Mouse (Mus musculus) stomach, postnatal 0 days (tissue): ENCODE measurements around the gene Mapk12. TPM values are rescaled to one million over a fixed set of nuclear protein-coding genes. Genes with fewer than 3 reads are reported as not detected.

Experiments
- ATAC-seq: fragments of 200-750 bp; cut with Nextera tagmentation; 2 replicates; pipeline ENCODE4 v1.8.0; 2017; ENCODE audit not compliant: low FRiP score, low TSS enrichment
- DNase-seq: peaks from one replicate; pipeline ENCODE4 v3.0.0-alpha.2; 2016; ENCODE audit warnings: low spot score
- H3K27ac ChIP-seq: fragments of 300-500 bp; sonication (generic); replicated peaks from 2 replicates; pipeline ENCODE4 v1.5.1; 2014; ENCODE audit warnings: mild to moderate bottlenecking, control low read depth
- H3K27me3 ChIP-seq: fragments of 300-500 bp; sonication (generic); 2 replicates; pipeline ENCODE4 v1.6.1; 2014; ENCODE audit warnings: low read length; ENCODE audit not compliant: control insufficient read depth, insufficient read depth
- H3K36me3 ChIP-seq: fragments of 300-500 bp; sonication (generic); 2 replicates; pipeline ENCODE4 v1.6.1; 2014; ENCODE audit warnings: low read length, mixed read lengths; ENCODE audit not compliant: control insufficient read depth, insufficient read depth
- H3K4me1 ChIP-seq: fragments of 300-500 bp; sonication (generic); replicated peaks from 2 replicates; pipeline ENCODE4 v1.6.1; 2014; ENCODE audit warnings: antibody characterized with exemption; ENCODE audit not compliant: control insufficient read depth, insufficient read depth
- H3K4me2 ChIP-seq: fragments of 300-500 bp; sonication (generic); replicated peaks from 2 replicates; pipeline ENCODE4 v1.6.1; 2014; ENCODE audit warnings: low read depth, mild to moderate bottlenecking, control low read depth, moderate library complexity
- H3K4me3 ChIP-seq: fragments of 300-500 bp; sonication (generic); 2 replicates; pipeline ENCODE4 v1.5.1; 2014; ENCODE audit warnings: low read depth, low read length, control low read depth
- H3K9ac ChIP-seq: fragments of 300-500 bp; sonication (generic); 2 replicates; pipeline ENCODE4 v1.6.1; 2014; ENCODE audit warnings: mild to moderate bottlenecking, low read length, control low read depth, mixed read lengths
- H3K9me3 ChIP-seq: fragments of 300-500 bp; sonication (generic); 2 replicates; pipeline ENCODE4 v1.6.1; 2016; ENCODE audit warnings: low read length; ENCODE audit not compliant: control insufficient read depth
- CTCF ChIP-seq: IDR thresholded peaks from 2 replicates; pipeline ENCODE4 v1.5.1; 2016; ENCODE audit warnings: antibody characterized with exemption, low read depth, mild to moderate bottlenecking, moderate library complexity
- EP300 ChIP-seq: optimal IDR thresholded peaks from 2 replicates; pipeline ENCODE3; 2016; ENCODE audit warnings: antibody characterized with exemption
- WGBS: fragments of 180-500 bp; shearing (Covaris S2); extraction: QIAGEN DNeasy Blood & Tissue Kit; methylation state at CpG from one replicate; pipeline ENCODE4 v1.1.7; 2014; 5-methylcytosine and 5-hydroxymethylcytosine counted together
- polyA plus RNA-seq: library from polyadenylated mRNA; unstranded; fragments of >200 nt; fragmentation: Nextera tagmentation; extraction: Ambion mirVana; gene quantifications from 2 replicates; pipeline ENCODE4 v1.2.1, GENCODE M21; 2015

Gene Mapk12
- polyA plus RNA-seq, result 3.1 and 3.2 TPM in 2 replicates

GRCm38 (mm10) chr15:89140659-89141252, at the start of gene Mapk12:
Gene Mapk12, minus strand, starts transcription at chr15:89140703.
- TF ChIP-seq EP300, result no peak
- TF ChIP-seq CTCF, result no peak
- peak; percentile 50 for ATAC-seq
- DNase-seq, result peak; percentile 55
- Histone ChIP-seq H3K27me3 (peaks cover 5% of the 10 kb centered on the region), H3K4me1 (no peaks in the 10 kb centered on the region), H3K9ac (peak within 1 kb of the TSS; percentile 61), H3K36me3 (no peaks in the 10 kb centered on the region), H3K4me2 (peak within 1 kb of the TSS; percentile 85), H3K4me3 (peak within 1 kb of the TSS; percentile 53), H3K27ac (peak within 1 kb of the TSS; percentile 35; the same call in 1 of the 2 replicates), H3K9me3 (no peaks in the 10 kb centered on the region)
- WGBS, result under 1% methylated on average over 21 of the region's 21 CpGs

- no peak for TF ChIP-seq EP300
- no peaks in the 10 kb centered on the region for H3K9me3 ChIP-seq
- no peak overlapping the region for H3K4me2 ChIP-seq
- DNase-seq (no peak), ATAC-seq (no peak)
- H3K9ac ChIP-seq, result no peak overlapping the region
- H3K4me3 ChIP-seq, result no peak overlapping the region
- H3K36me3 ChIP-seq, result no peaks in the 10 kb centered on the region
- 89% methylated on average over 5 of the region's 5 CpGs for WGBS
- H3K4me1 ChIP-seq, result 0 out of 2 replicates have a peak, but pooled peaks cover 7% of the 10 kb centered on the region
- no peak overlapping the region for H3K27ac ChIP-seq
- H3K27me3 ChIP-seq, result no peaks in the 10 kb centered on the region
Observed at GRCm38 (mm10) chr15:89184937-89185227, 44.4 kb upstream of the Mapk12 start.

GRCm38 (mm10) chr15:89184141-89184936, 43.8 kb upstream of the Mapk12 start:
- Histone ChIP-seq H3K27me3 (no peaks in the 10 kb centered on the region), H3K4me2 (no peak overlapping the region), H3K9me3 (no peaks in the 10 kb centered on the region), H3K27ac (no peak overlapping the region), H3K4me1 (0 out of 2 replicates have a peak, but pooled peaks cover 7% of the 10 kb centered on the region), H3K36me3 (no peaks in the 10 kb centered on the region), H3K4me3 (no peak overlapping the region), H3K9ac (no peak overlapping the region)
- ATAC-seq (no peak), DNase-seq (no peak)
- 70% methylated on average over 5 of the region's 5 CpGs for WGBS
- TF ChIP-seq CTCF (no peak), EP300 (no peak)

DNA sequence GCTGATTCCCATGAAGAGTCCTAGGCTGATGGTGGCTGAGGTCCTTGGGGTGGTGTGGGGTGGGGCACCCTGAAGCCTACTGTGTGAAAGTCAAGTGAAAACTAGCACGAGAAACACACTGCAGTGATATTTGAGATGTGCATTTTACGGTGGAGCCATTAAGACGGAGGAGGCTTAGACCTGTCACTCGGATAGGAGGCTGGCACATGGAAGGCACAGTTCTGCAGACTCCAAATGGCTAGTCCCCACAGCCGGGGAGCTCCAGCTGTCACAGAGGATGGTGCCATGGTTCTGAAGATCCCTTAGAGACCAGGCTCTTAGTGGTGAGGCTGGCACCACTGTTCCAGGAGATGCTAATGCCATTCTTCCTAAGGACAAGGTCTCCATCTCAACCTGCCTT, 42.3 kb upstream of the Mapk12 start:
- 0 out of 2 replicates have a peak overlapping the region, but pooled peaks have one; percentile 31 for H3K9ac ChIP-seq
- H3K4me3 ChIP-seq, result no peak overlapping the region
- H3K36me3 ChIP-seq, result no peaks in the 10 kb centered on the region
- H3K4me2 ChIP-seq, result no peak overlapping the region
- 0 out of 2 replicates have a peak overlapping the region, but pooled peaks have one; percentile 58 for H3K27ac ChIP-seq
- no peaks in the 10 kb centered on the region for H3K27me3 ChIP-seq
- DNase-seq (peak; percentile 12), ATAC-seq (no peak)
- H3K9me3 ChIP-seq, result no peaks in the 10 kb centered on the region
- H3K4me1 ChIP-seq, result peaks cover 14% of the 10 kb centered on the region
- 65% methylated on average over 5 of the region's 5 CpGs for WGBS
- TF ChIP-seq CTCF (no peak), EP300 (no peak)

- peak overlapping the region; percentile 58 for H3K27ac ChIP-seq
- TF ChIP-seq EP300 (no peak), CTCF (peak; percentile 60)
- no peaks in the 10 kb centered on the region for H3K27me3 ChIP-seq
- DNase-seq, result peak; percentile 39
- no peaks in the 10 kb centered on the region for H3K9me3 ChIP-seq
- peak overlapping the region; percentile 31 for H3K9ac ChIP-seq
- no peaks in the 10 kb centered on the region for H3K36me3 ChIP-seq
- no peak overlapping the region for H3K4me3 ChIP-seq
- ATAC-seq, result no peak
- peaks cover 15% of the 10 kb centered on the region for H3K4me1 ChIP-seq
- H3K4me2 ChIP-seq, result 0 out of 2 replicates have a peak overlapping the region, but pooled peaks have one; percentile 17
- WGBS, result 26% methylated on average over 6 of the region's 6 CpGs
Observed at GRCm38 (mm10) chr15:89182328-89182741, 41.8 kb upstream of the Mapk12 start.
